Mouse (Mus musculus): Measurements from ENCODE around the gene Washc3. TPM values are rescaled to one million over a fixed set of nuclear protein-coding genes. Genes with fewer than 3 reads are reported as not detected.

Gene Washc3
- total and polyA plus RNA-seq, 2 experiments from 2014 or later, result 18.5 to 40.8 TPM

GRCm38 (mm10) chr10:88288061-88288460, 87.2 kb downstream of the Washc3 start:
- Histone ChIP-seq H3K9me3 (ENCODE audit: low read length) (no peaks in the 10 kb centered on the region), H3K4me2 (ENCODE audit: low read depth, low read length, poor library complexity, severe bottlenecking) (no peak overlapping the region), H3K27ac (ENCODE audit: low read depth, low read length) (no peak overlapping the region), H3K4me3 (ENCODE audit: low read depth, low read length) (no peak overlapping the region), H3K4me1 (ENCODE audit: insufficient read depth, low read length) (no peaks in the 10 kb centered on the region), H3K9ac (replicated peaks; ENCODE audit: low read length, poor library complexity, severe bottlenecking) (no peak overlapping the region), H3K27me3 (ENCODE audit: insufficient read depth, low read length) (no peaks in the 10 kb centered on the region), H3K36me3 (ENCODE audit: insufficient read depth, low read length) (no peaks in the 10 kb centered on the region)
- no peak for DNase-seq (ENCODE audit: low spot score)
- no peak for TF ChIP-seq CTCF (IDR thresholded peaks at IDR 0.05)
- ATAC-seq (ENCODE audit: low FRiP score), result no peak
- WGBS, result 91% methylated on average over 10 of the region's 10 CpGs

DNA sequence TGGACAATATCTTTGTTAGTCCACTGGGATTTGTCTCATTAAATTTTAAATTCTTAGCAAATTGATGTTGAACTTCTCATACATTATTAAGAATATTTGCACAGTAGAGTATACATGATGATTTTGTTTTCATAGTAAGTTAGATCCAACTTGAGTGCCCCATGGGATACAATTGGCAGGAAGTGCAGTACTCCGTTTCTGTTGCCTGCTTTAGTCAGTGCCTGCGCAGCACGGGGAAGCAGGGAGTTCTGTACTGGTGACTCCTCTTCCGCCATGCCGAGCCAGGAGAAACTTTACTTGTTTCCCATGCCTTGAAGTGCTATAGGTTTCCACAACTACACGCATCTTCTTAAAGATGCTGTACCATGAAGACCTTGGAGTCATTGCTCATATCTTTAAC, 94.2 kb downstream of the Washc3 start:
- DNase-seq (ENCODE audit: low spot score) (no peak), ATAC-seq (ENCODE audit: low FRiP score) (no peak)
- H3K9me3 ChIP-seq (ENCODE audit: low read length), result no peaks in the 10 kb centered on the region
- 85% methylated on average over 6 of the region's 6 CpGs for WGBS
- H3K27me3 ChIP-seq (ENCODE audit: insufficient read depth, low read length), result no peaks in the 10 kb centered on the region
- no peaks in the 10 kb centered on the region for H3K4me1 ChIP-seq (ENCODE audit: insufficient read depth, low read length)
- no peak for TF ChIP-seq CTCF (IDR thresholded peaks at IDR 0.05)
- H3K9ac ChIP-seq (replicated peaks; ENCODE audit: low read length, poor library complexity, severe bottlenecking), result no peak overlapping the region
- H3K4me2 ChIP-seq (ENCODE audit: low read depth, low read length, poor library complexity, severe bottlenecking), result no peak overlapping the region
- no peak overlapping the region for H3K4me3 ChIP-seq (ENCODE audit: low read depth, low read length)
- H3K27ac ChIP-seq (ENCODE audit: low read depth, low read length), result no peak overlapping the region
- H3K36me3 ChIP-seq (ENCODE audit: insufficient read depth, low read length), result no peaks in the 10 kb centered on the region

Other genes with a start within 250 kb of the Washc3 start
- gene Pmch, start 110.0 kb upstream of the Washc3 start, total RNA-seq (2014; rRNA removed), result 1.9 and 5.0 TPM in 2 replicates
- 33.3 and 69.0 TPM in 2 replicates for gene Pmch, start 110.0 kb upstream of the Washc3 start, polyA plus RNA-seq (2015; fragmentation: Nextera tagmentation; extraction: Ambion mirVana)
- gene Parpbp, start 54.2 kb upstream of the Washc3 start, total RNA-seq (2014; rRNA removed), result 2.1 and 7.7 TPM in 2 replicates
- 0.83 and 1.0 TPM in 2 replicates for gene Parpbp, start 54.2 kb upstream of the Washc3 start, polyA plus RNA-seq (2015; fragmentation: Nextera tagmentation; extraction: Ambion mirVana)
- 11.5 and 16.3 TPM in 2 replicates for gene Nup37, start 54.1 kb upstream of the Washc3 start, total RNA-seq (2014; rRNA removed)
- gene Nup37, start 54.1 kb upstream of the Washc3 start, polyA plus RNA-seq (2015; fragmentation: Nextera tagmentation; extraction: Ambion mirVana), result 12.6 and 15.9 TPM in 2 replicates
- gene Dram1, start 178.0 kb downstream of the Washc3 start, total RNA-seq (2014; rRNA removed), result 0.44 and 1.3 TPM in 2 replicates
- 0.39 and 0.82 TPM in 2 replicates for gene Dram1, start 178.0 kb downstream of the Washc3 start, polyA plus RNA-seq (2015; fragmentation: Nextera tagmentation; extraction: Ambion mirVana)
- gene Gnptab, start 178.0 kb downstream of the Washc3 start, total RNA-seq (2014; rRNA removed), result 54.0 and 56.0 TPM in 2 replicates
- gene Gnptab, start 178.0 kb downstream of the Washc3 start, polyA plus RNA-seq (2015; fragmentation: Nextera tagmentation; extraction: Ambion mirVana), result 21.9 and 24.0 TPM in 2 replicates